Comparison of ENCODE assay signal across 9 mouse cellular contexts in the genomic region with DNA sequence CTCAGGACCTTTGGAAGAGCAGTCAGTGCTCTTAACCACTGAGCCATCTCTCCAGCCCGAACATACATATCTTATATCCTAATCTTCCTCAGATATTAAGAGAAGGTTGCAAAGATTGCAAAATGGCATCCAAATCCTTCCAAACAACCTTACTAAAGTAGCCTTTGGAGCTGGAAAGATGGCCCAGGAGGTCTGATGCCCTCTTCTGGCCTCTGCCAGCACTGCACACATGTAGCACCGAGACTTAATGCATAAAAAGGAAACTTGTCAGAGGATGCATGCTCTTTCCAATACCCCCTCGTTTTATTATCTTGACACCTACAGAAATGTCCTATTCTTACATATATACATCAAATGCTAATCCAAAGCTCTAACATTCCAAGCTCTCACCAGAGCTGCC. TPM values are rescaled to one million over a fixed set of nuclear protein-coding genes. Genes with fewer than 3 reads are reported as not detected.
DNase-seq lines count a peak whose midpoint lies in the region; ATAC-seq lines count a peak whose summit lies in the region.
"Had no signal": no experiment of that assay in that cellular context is flagged by ENCODE, and none has a peak within 500 bp of the region (broad histone marks: within the 10 kb centered on the region; RNA-seq: fewer than 3 reads in every experiment).

No protein-coding gene starts in this region.

- H3K4me3 ChIP-seq in forebrain, embryonic 15.5 days: no peak overlapping the region
- H3K4me3 ChIP-seq: neural tube, embryonic 12.5 days had no signal

- DNase-seq in gastrocnemius, postnatal 14 days: peak; percentile 18
- no peak for DNase-seq in gastrocnemius, adult 8-10 months (ENCODE audit: low spot score in 2 of 2)
- DNase-seq in ovary, postnatal 14 days (ENCODE audit: low spot score): peak; percentile 22
- DNase-seq in ovary, postnatal 10 days (ENCODE audit: low spot score): no peak
- DNase-seq in c-Kit-positive CD71-positive TER-119-negative erythroid progenitor cells, embryonic 14.5 days (ENCODE audit: low read depth): peak; percentile 30
- DNase-seq in naive thymus-derived CD4-positive, alpha-beta T cell, adult 2 months (ENCODE audit: low read depth): peak; percentile 29
- DNase-seq in gastrocnemius, postnatal 4 days (ENCODE audit: low spot score in 2 of 2): no peak

- H3K27ac ChIP-seq in forebrain, embryonic 15.5 days (replicated peaks): no peak overlapping the region
- H3K27ac ChIP-seq: neural tube, embryonic 12.5 days had no signal

- intact Hi-C loops in gastrocnemius, postnatal 14 days (cut with DNase I; ENCODE audit: low total_unique reads): no loop called here

- no peaks in the 10 kb centered on the region for H3K27me3 ChIP-seq in forebrain, embryonic 15.5 days
- H3K27me3 ChIP-seq: neural tube, embryonic 12.5 days had no signal

- H3K9me3 ChIP-seq in forebrain, embryonic 15.5 days: no peaks in the 10 kb centered on the region
- H3K9me3 ChIP-seq: neural tube, embryonic 12.5 days had no signal

- H3K36me3 ChIP-seq in forebrain, embryonic 15.5 days: no peaks in the 10 kb centered on the region
- H3K36me3 ChIP-seq: neural tube, embryonic 12.5 days had no signal

- H3K9ac ChIP-seq in forebrain, embryonic 15.5 days (replicated peaks): no peak overlapping the region
- H3K9ac ChIP-seq: neural tube, embryonic 12.5 days had no signal

- no peaks in the 10 kb centered on the region for H3K4me1 ChIP-seq in forebrain, embryonic 15.5 days
- H3K4me1 ChIP-seq: neural tube, embryonic 12.5 days had no signal

- WGBS in forebrain, embryonic 15.5 days: 56% methylated on average over 3 of the region's 3 CpGs

- H3K4me2 ChIP-seq in forebrain, embryonic 15.5 days (replicated peaks): no peak overlapping the region
- H3K4me2 ChIP-seq: neural tube, embryonic 12.5 days had no signal

- no peak for ATAC-seq in forebrain, embryonic 15.5 days (replicated peaks)

RNA-seq across cellular contexts. Expression of a gene that starts 2.3 kb away (rescaled TPM):
- under 1 TPM; 0.58 to 0.98 TPM for total RNA-seq in gastrocnemius, postnatal 14 days (2021)
- total RNA-seq in gastrocnemius, adult 8-10 months (2022): under 1 TPM; 0.12 to 0.38 (median 0.19) TPM
- polyA plus RNA-seq in forebrain, embryonic 15.5 days (2015; fragmentation: Nextera tagmentation; extraction: Ambion mirVana): not detected in 2 replicates
- 1 to 10 TPM; 2.3 to 2.4 TPM for total RNA-seq in gastrocnemius, postnatal 4 days (2021)
- polyA plus RNA-seq: neural tube, embryonic 12.5 days had no signal

RNA-seq across cellular contexts. Expression of a gene that starts 27.3 kb away (rescaled TPM):
- 10 to 100 TPM; 52.6 to 60.5 TPM for total RNA-seq in gastrocnemius, postnatal 14 days (2021)
- 10 to 100 TPM; 51.1 to 57.2 (median 53.1) TPM for total RNA-seq in gastrocnemius, adult 8-10 months (2022)
- 75.3 and 84.8 TPM in 2 replicates for polyA plus RNA-seq in forebrain, embryonic 15.5 days (2015; fragmentation: Nextera tagmentation; extraction: Ambion mirVana)
- 10 to 100 TPM; 52.9 to 54.9 TPM for total RNA-seq in gastrocnemius, postnatal 4 days (2021)

RNA-seq across cellular contexts. Expression of a gene that starts 33.9 kb away (rescaled TPM):
- total RNA-seq in gastrocnemius, postnatal 14 days (2021): 1 to 10 TPM; 2.6 to 2.9 TPM
- 1 to 10 TPM; 1.5 to 2.3 (median 1.8) TPM for total RNA-seq in gastrocnemius, adult 8-10 months (2022)
- 12.9 and 14.0 TPM in 2 replicates for polyA plus RNA-seq in forebrain, embryonic 15.5 days (2015; fragmentation: Nextera tagmentation; extraction: Ambion mirVana)
- 1 to 10 TPM; 5.6 to 5.7 TPM for total RNA-seq in gastrocnemius, postnatal 4 days (2021)

RNA-seq across cellular contexts. Expression of a gene that starts 35.8 kb away (rescaled TPM):
- total RNA-seq in gastrocnemius, postnatal 14 days (2021): 1 to 10 TPM; 3.4 to 4.6 TPM
- 1 to 10 TPM; 1.4 to 3.0 (median 2.3) TPM for total RNA-seq in gastrocnemius, adult 8-10 months (2022)
- 12.9 and 14.0 TPM in 2 replicates for polyA plus RNA-seq in forebrain, embryonic 15.5 days (2015; fragmentation: Nextera tagmentation; extraction: Ambion mirVana)
- 1 to 10 TPM; 8.0 to 9.5 TPM for total RNA-seq in gastrocnemius, postnatal 4 days (2021)

RNA-seq across cellular contexts. Expression of a gene that starts 40.7 kb away (rescaled TPM):
- 1 to 10 TPM; 6.4 to 7.2 TPM for total RNA-seq in gastrocnemius, postnatal 14 days (2021)
- 1 to 10 TPM; 1.9 to 3.6 (median 2.2) TPM for total RNA-seq in gastrocnemius, adult 8-10 months (2022)
- 34.7 and 36.8 TPM in 2 replicates for polyA plus RNA-seq in forebrain, embryonic 15.5 days (2015; fragmentation: Nextera tagmentation; extraction: Ambion mirVana)
- 10 to 100 TPM; 18.9 to 19.9 TPM for total RNA-seq in gastrocnemius, postnatal 4 days (2021)

Comparison
In these comparisons a context has a peak if more than half of its experiments do, and no peak if none do; other contexts are left out.
1. DNase-seq: peak in gastrocnemius, postnatal 14 days (single experiment), ovary, postnatal 14 days (single experiment), c-Kit-positive CD71-positive TER-119-negative erythroid progenitor cells, embryonic 14.5 days (single experiment) and naive thymus-derived CD4-positive, alpha-beta T cell, adult 2 months (single experiment); none in gastrocnemius, adult 8-10 months (0 of 2), ovary, postnatal 10 days (single experiment) and gastrocnemius, postnatal 4 days (0 of 2).